Mouse (Mus musculus): ENCODE measurements around the gene Ccdc7a. TPM values are rescaled to one million over a fixed set of nuclear protein-coding genes. Genes with fewer than 3 reads are reported as not detected.
A peak's percentile ranks its signal among the peaks of the same experiment; 100 is the strongest.

Gene Ccdc7a
- total RNA-seq, 4 experiments from 2014 or later: not detected

- peak; percentile 93 for DNase-seq
Observed at GRCm38 (mm10) chr8:128685507-128686428, 379.5 kb downstream of the Ccdc7a start, which contains the start of gene Itgb1. Itgb1 (plus strand) TSS chr8:128685654.

- DNase-seq: no peak
Observed at GRCm38 (mm10) chr8:128684609-128685506, 380.5 kb downstream of the Ccdc7a start.

Other genes starting within 250 kb of the Ccdc7a start
- not detected for gene Ccdc7b, start 1.6 kb upstream of the Ccdc7a start, total RNA-seq (2022)
- not detected for gene Gm10999, start 66.1 kb upstream of the Ccdc7a start, total RNA-seq (2022)
- 10 to 100 TPM; 12.7 to 18.7 (median 15.9) TPM for gene 2610044O15Rik8, start 168.9 kb upstream of the Ccdc7a start, total RNA-seq (2022)